Comparison of ENCODE assay signal across 8 mouse cellular contexts in genomic region chr6:134921014-134921694, GRCm38 (mm10). TPM values are rescaled to one million over a fixed set of nuclear protein-coding genes. Genes with fewer than 3 reads are reported as not detected.
DNase-seq lines count a peak whose midpoint lies in the region; ATAC-seq and TF ChIP-seq lines count a peak whose summit lies in the region.

No protein-coding gene starts in this region.

- H3K4me3 ChIP-seq in ES-E14 (ENCODE audit: insufficient read depth in 1 of 2, low read depth in 1 of 2, low read length in 2 of 2, poor library complexity in 1 of 2, severe bottlenecking in 1 of 2): peak overlapping the region; percentile 92 to 97
- peak overlapping the region; percentile 94 for H3K4me3 ChIP-seq in forebrain, embryonic 10.5 days
- peak overlapping the region; percentile 98 for H3K4me3 ChIP-seq in layer of hippocampus, adult 2 months
- peak overlapping the region; percentile 95 for H3K4me3 ChIP-seq in lung, postnatal 0 days (ENCODE audit: low read depth, low read length)
- peak overlapping the region; percentile 75 for H3K4me3 ChIP-seq in olfactory bulb, adult 2 months (ENCODE audit: insufficient read depth, low read depth, low read length)

- H3K27ac ChIP-seq in ES-E14 (ENCODE audit: insufficient read depth, low read depth, low read length, poor library complexity, severe bottlenecking): no peak overlapping the region
- H3K27ac ChIP-seq in forebrain, embryonic 10.5 days: peak overlapping the region; percentile 99
- H3K27ac ChIP-seq in layer of hippocampus, adult 2 months: peak overlapping the region; percentile 100
- H3K27ac ChIP-seq in lung, postnatal 0 days (ENCODE audit: low read length): peak overlapping the region; percentile 97
- H3K27ac ChIP-seq in olfactory bulb, adult 2 months (ENCODE audit: insufficient read depth, low read depth, low read length): peak overlapping the region; percentile 96

- TF ChIP-seq CTCF in brain, embryonic 14.5 days (IDR thresholded peaks at IDR 0.05; ENCODE audit: borderline replicate concordance, extremely low read depth, insufficient read depth, insufficient read length): no peak
- TF ChIP-seq CTCF in layer of hippocampus, adult 2 months (conservative IDR thresholded peaks at IDR 0.05): peak; percentile 46
- TF ChIP-seq CTCF in lung, postnatal 0 days (IDR thresholded peaks at IDR 0.05): peak; percentile 22; the same call in 1 of the 2 replicates
- TF ChIP-seq CTCF in olfactory bulb, adult 2 months (IDR thresholded peaks at IDR 0.05; ENCODE audit: insufficient read depth, low read depth, low read length): no peak

- no peak for ATAC-seq in lung, postnatal 0 days

- in situ Hi-C loops in ES-E14 (cut with MboI; ENCODE audit: low sequenced_read_pairs in 2 of 2, unreplicated experiment in 2 of 2): no loop called here

- peak overlapping the region; percentile 97 for H3K4me2 ChIP-seq in lung, postnatal 0 days (replicated peaks; ENCODE audit: low read depth, low read length)

- intact Hi-C loops in heart, postnatal 14 days (cut with DNase I): loop anchor here (2.0 to 5.0 kb wide), 2 partner anchors 62 to 129 kb away; partner anchors contain the start of gene Dusp16

- WGBS in forebrain, embryonic 10.5 days: under 1% methylated on average over 32 of the region's 32 CpGs
- WGBS in lung, postnatal 0 days: under 1% methylated on average over 32 of the region's 32 CpGs
- WGBS in olfactory bulb, adult 2 months: under 1% methylated on average over 32 of the region's 32 CpGs

- H3K4me1 ChIP-seq in ES-E14 (ENCODE audit: control insufficient read depth in 2 of 2, insufficient read depth in 2 of 2, low read length in 2 of 2, poor library complexity in 1 of 2): peaks cover 0 to 11% of the 10 kb centered on the region in 2 experiments; a peak in 2 of 4 replicates
- peaks cover 83% of the 10 kb centered on the region for H3K4me1 ChIP-seq in forebrain, embryonic 10.5 days
- H3K4me1 ChIP-seq in lung, postnatal 0 days (ENCODE audit: insufficient read depth, low read depth, low read length): no peaks in the 10 kb centered on the region
- peaks cover 7% of the 10 kb centered on the region for H3K4me1 ChIP-seq in olfactory bulb, adult 2 months (ENCODE audit: control insufficient read depth, insufficient read depth, low read length)

- H3K27me3 ChIP-seq in forebrain, embryonic 10.5 days (ENCODE audit: poor library complexity, severe bottlenecking): peaks cover 18% of the 10 kb centered on the region
- H3K27me3 ChIP-seq in lung, postnatal 0 days (replicated peaks; ENCODE audit: insufficient read depth, low read length): no peaks in the 10 kb centered on the region

- no peaks in the 10 kb centered on the region; the same call in 1 of the 2 replicates for H3K36me3 ChIP-seq in ES-E14 (ENCODE audit: control insufficient read depth, insufficient read depth, low read length, poor library complexity, severe bottlenecking)
- peaks cover 33% of the 10 kb centered on the region for H3K36me3 ChIP-seq in forebrain, embryonic 10.5 days (replicated peaks)
- H3K36me3 ChIP-seq in lung, postnatal 0 days (ENCODE audit: insufficient read depth, low read length): no peaks in the 10 kb centered on the region

- peak overlapping the region; percentile 92 for H3K9ac ChIP-seq in ES-E14 (ENCODE audit: insufficient read depth, low read depth, low read length, poor library complexity, severe bottlenecking)
- H3K9ac ChIP-seq in lung, postnatal 0 days (replicated peaks; ENCODE audit: low read depth): peak overlapping the region; percentile 92

- TF ChIP-seq POLR2A in brain, embryonic 14.5 days (IDR thresholded peaks at IDR 0.05; ENCODE audit: borderline replicate concordance, extremely low read depth, insufficient read depth, insufficient read length, poor library complexity, severe bottlenecking): no peak
- TF ChIP-seq POLR2A in olfactory bulb, adult 2 months (IDR thresholded peaks at IDR 0.05; ENCODE audit: insufficient read depth, low read depth, low read length): no peak

- no peaks in the 10 kb centered on the region for H3K9me3 ChIP-seq in ES-E14 (ENCODE audit: control insufficient read depth, insufficient read depth, low read depth, low read length)
- no peaks in the 10 kb centered on the region for H3K9me3 ChIP-seq in forebrain, embryonic 10.5 days
- H3K9me3 ChIP-seq in lung, postnatal 0 days (ENCODE audit: low read length): no peaks in the 10 kb centered on the region

- no peak for DNase-seq in ES-E14 (ENCODE audit: low read depth, low spot score)
- DNase-seq in brain, embryonic 14.5 days (ENCODE audit: low read depth): peak; percentile 64
- DNase-seq in forebrain, embryonic 10.5 days (ENCODE audit: extremely low spot score, low spot score): peak; percentile 39
- DNase-seq in heart, postnatal 14 days: peak; percentile 66
- DNase-seq in layer of hippocampus, adult 2 months (ENCODE audit: low spot score in 2 of 2): peak in 1 of 2 experiments; percentile 39
- DNase-seq in lung, postnatal 0 days (ENCODE audit: low spot score): peak; percentile 80
- DNase-seq in urinary bladder, postnatal 36 days (ENCODE audit: low spot score in 2 of 2): peak; percentile 33 to 51

- no peak for TF ChIP-seq EP300 in lung, postnatal 0 days (IDR thresholded peaks at IDR 0.05)

TF ChIP-seq in ES-E14, 5 proteins besides CTCF, POLR2A, EP300 and RAD21:
- TF ChIP-seq HCFC1 (IDR thresholded peaks at IDR 0.05; ENCODE audit: borderline replicate concordance, insufficient read depth, low read length): no peak
- no peak for TF ChIP-seq MAFK (IDR thresholded peaks at IDR 0.05; ENCODE audit: insufficient read depth, low read depth, low read length)
- TF ChIP-seq ZC3H11A (IDR thresholded peaks at IDR 0.05; ENCODE audit: borderline replicate concordance, low read depth, low read length): no peak
- no peak for TF ChIP-seq CHD2 (IDR thresholded peaks at IDR 0.05; ENCODE audit: low read depth, low read length)
- no peak for TF ChIP-seq ZNF384 (IDR thresholded peaks at IDR 0.05; ENCODE audit: low read depth, low read length)

RNA-seq across cellular contexts. Expression of gene Cdkn1b, which starts 1.0 kb away (rescaled TPM):
- 10.7 and 15.4 TPM in 2 replicates for total RNA-seq in ES-E14 (2012; rRNA removed)
- polyA plus RNA-seq in brain, embryonic 14.5 days (2012; rRNA removed): 45.8 and 55.9 TPM in 2 replicates
- 17.9 and 19.0 TPM in 2 replicates for polyA plus RNA-seq in forebrain, embryonic 10.5 days (2016; fragmentation: Nextera tagmentation; extraction: Ambion mirVana)
- total RNA-seq in heart, postnatal 14 days (2021): 10 to 100 TPM; 47.5 to 49.0 TPM
- 10 to 100 TPM; 47.2 to 48.0 TPM for total RNA-seq in layer of hippocampus, adult 2 months (2021)
- 43.4 and 46.2 TPM in 2 replicates for polyA plus RNA-seq in lung, postnatal 0 days (2015; fragmentation: Nextera tagmentation; extraction: Ambion mirVana)
- 69.9 TPM in 1 of 2 replicates, not detected in the other for polyA plus RNA-seq in olfactory bulb, adult 2 months (2012; ENCODE audit: insufficient read depth, insufficient read length, low replicate concordance, missing spikeins)

RNA-seq across cellular contexts. Expression of gene Gpr19, which starts 22.8 kb away (rescaled TPM):
- 34.7 and 36.3 TPM in 2 replicates for total RNA-seq in ES-E14 (2012; rRNA removed)
- polyA plus RNA-seq in brain, embryonic 14.5 days (2012; rRNA removed): 39.2 and 54.7 TPM in 2 replicates
- 28.7 and 28.8 TPM in 2 replicates for polyA plus RNA-seq in forebrain, embryonic 10.5 days (2016; fragmentation: Nextera tagmentation; extraction: Ambion mirVana)
- total RNA-seq in heart, postnatal 14 days (2021): 1 to 10 TPM; 4.4 to 4.7 TPM
- total RNA-seq in layer of hippocampus, adult 2 months (2021): 10 to 100 TPM; 22.0 to 27.4 TPM
- 9.3 and 9.8 TPM in 2 replicates for polyA plus RNA-seq in lung, postnatal 0 days (2015; fragmentation: Nextera tagmentation; extraction: Ambion mirVana)
- polyA plus RNA-seq in olfactory bulb, adult 2 months (2012; ENCODE audit: insufficient read depth, insufficient read length, low replicate concordance, missing spikeins): not detected in 2 replicates

Comparison
In these comparisons a context has a peak if more than half of its experiments do, and no peak if none do; other contexts are left out.
1. CTCF ChIP-seq: peak in layer of hippocampus, adult 2 months (single experiment) and lung, postnatal 0 days (single experiment); none in brain, embryonic 14.5 days (single experiment) and olfactory bulb, adult 2 months (single experiment).
2. RNA of gene Gpr19, which starts 22.8 kb away (polyA plus RNA-seq): 39.2 to 54.7 TPM in brain, embryonic 14.5 days, 28.7 to 28.8 TPM in forebrain, embryonic 10.5 days and 9.3 to 9.8 TPM in lung, postnatal 0 days; not detected in olfactory bulb, adult 2 months; every median in the first group is over 10 times any median in the second.
3. Peak in every context shown above with its lines, with median percentiles within 50 percentile points of each other: H3K4me3 ChIP-seq.